Mouse (Mus musculus): ENCODE results near the gene Capg. TPM values are rescaled to one million over a fixed set of nuclear protein-coding genes. Genes with fewer than 3 reads are reported as not detected.

Gene Capg
- total and polyA plus RNA-seq, 3 experiments: 241 to 283 TPM; not detected in 1

DNA sequence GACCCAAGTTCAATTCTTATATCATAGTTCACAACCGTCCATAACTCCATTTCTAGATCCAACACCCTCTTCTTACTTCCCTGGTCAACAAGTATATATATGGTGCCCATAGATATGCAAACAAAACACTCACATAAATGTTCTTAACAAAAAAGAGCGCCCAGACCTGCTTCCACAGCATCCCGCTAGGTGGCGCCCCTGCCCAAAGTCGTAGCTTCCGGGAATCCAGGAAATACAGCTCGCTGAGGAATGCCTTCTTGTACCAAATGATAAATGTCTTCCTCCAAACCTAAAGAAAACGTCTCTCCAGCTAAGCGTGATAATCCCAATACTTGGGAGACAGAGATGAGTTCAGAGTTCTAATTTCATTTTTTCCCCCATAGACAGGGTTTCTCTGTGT lies 9.0 kb upstream of the Capg start (continued):
- TF ChIP-seq ZC3H11A (IDR thresholded peaks at IDR 0.05; ENCODE audit: low read depth, low read length) (peak; percentile 95), USF2 (IDR thresholded peaks at IDR 0.05; ENCODE audit: borderline replicate concordance in 1 of 2, insufficient read depth in 1 of 2, low read depth in 1 of 2, low read length in 2 of 2) (no peak), ZKSCAN1 (IDR thresholded peaks at IDR 0.05; ENCODE audit: low read depth, low read length) (no peak; the same call in 1 of the 2 replicates), HCFC1 (IDR thresholded peaks at IDR 0.05; ENCODE audit: low read depth, low read length) (peak; percentile 81), USF1 (IDR thresholded peaks at IDR 0.05; ENCODE audit: low read depth, low read length) (no peak), ZNF384 (IDR thresholded peaks at IDR 0.05; ENCODE audit: low read depth, low read length) (peak; percentile 56), SIN3A (IDR thresholded peaks at IDR 0.05; ENCODE audit: low read length) (peak; percentile 87), NELFE (IDR thresholded peaks at IDR 0.05; ENCODE audit: low read depth, low read length) (peak; percentile 42; the same call in 1 of the 2 replicates)

DNA sequence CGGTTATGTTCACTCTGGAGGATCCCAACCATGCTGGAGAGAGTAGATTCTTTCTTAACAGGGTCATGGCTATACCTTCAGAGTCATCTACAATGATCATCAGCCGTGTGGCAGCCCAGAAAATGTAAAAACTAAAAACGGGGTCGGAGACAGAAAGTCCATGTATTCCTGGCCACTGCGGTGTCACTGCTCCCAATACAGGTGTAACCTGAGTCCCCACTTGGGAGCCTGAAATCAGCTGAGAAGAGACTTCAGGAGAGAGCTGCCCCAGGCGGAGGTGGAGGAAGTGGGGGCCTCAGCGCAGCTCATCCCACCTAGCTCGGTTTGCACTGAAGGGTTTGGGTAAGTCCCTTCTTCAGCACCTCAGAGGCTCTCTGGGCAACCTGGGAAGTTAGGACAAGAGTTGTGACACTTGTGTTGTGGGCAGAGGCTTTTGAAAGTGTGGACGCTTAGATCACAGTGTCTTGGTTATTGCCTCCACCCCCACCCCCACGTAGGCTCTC lies 6.1 kb upstream of the Capg start:
- no peak overlapping the region for H3K27ac ChIP-seq (ENCODE audit: control insufficient read depth, low read depth, low read length)
- no peaks in the 10 kb centered on the region; the same call in 1 of the 2 replicates for H3K79me2 ChIP-seq (ENCODE audit: control insufficient read depth, insufficient read depth, low read length, poor library complexity)
- peak; percentile 43 for DNase-seq (ENCODE audit: low read depth, low spot score)

DNA sequence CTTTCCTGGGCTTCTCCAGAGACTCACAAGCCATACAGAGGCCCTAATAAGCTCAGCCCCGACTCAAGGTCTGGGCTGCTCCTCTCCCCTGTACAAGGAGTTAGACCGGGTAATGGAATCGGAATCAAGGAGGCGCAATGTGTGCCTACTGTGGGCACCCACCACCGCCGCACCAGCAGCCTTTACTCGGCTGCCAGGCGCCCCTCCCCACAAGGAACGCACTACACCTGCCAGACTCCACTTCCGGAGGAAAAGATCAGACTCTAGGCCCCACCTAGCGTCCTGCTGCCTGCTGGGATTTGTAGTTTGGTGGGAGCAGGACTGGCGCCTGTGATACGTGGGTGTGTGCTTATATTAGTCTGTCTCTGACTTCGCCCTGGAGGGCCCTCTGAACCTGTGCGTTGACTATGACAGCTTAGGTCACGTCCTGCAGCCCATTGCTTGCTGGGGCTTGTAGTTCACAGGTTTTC lies 5.6 kb upstream of the Capg start:
- Histone ChIP-seq H3K27me3 (ENCODE audit: control insufficient read depth in 1 of 2, insufficient read depth in 2 of 2, low read length in 2 of 2) (no peaks in the 10 kb centered on the region), H3K9me3 (replicated peaks; ENCODE audit: insufficient read depth, low read length) (no peaks in the 10 kb centered on the region), H3K4me1 (ENCODE audit: control insufficient read depth in 1 of 2, insufficient read depth in 2 of 2, low read length in 2 of 2) (peaks cover 0 to 21% of the 10 kb centered on the region in 2 experiments; a peak in 2 of 4 replicates), H3K27ac (ENCODE audit: control insufficient read depth, low read depth, low read length) (peak overlapping the region; percentile 44; the same call in 1 of the 2 replicates), H3K79me2 (ENCODE audit: control insufficient read depth, insufficient read depth, low read length, poor library complexity) (no peaks in the 10 kb centered on the region; the same call in 1 of the 2 replicates), H3K36me3 (ENCODE audit: control insufficient read depth in 1 of 2, insufficient read depth in 2 of 2, low read length in 2 of 2) (peaks cover 0 to 13% of the 10 kb centered on the region in 2 experiments; a peak in 2 of 4 replicates), H3K4me3 (ENCODE audit: control insufficient read depth in 1 of 2, insufficient read depth in 1 of 2, low read depth in 2 of 2, low read length in 2 of 2) (peak overlapping the region; percentile 65 to 75), H3K9ac (ENCODE audit: control insufficient read depth, low read depth, low read length, poor library complexity, severe bottlenecking) (peak overlapping the region; percentile 79)
- peak; percentile 96 for DNase-seq (ENCODE audit: low read depth, low spot score)
- no peak for TF ChIP-seq ZKSCAN1 (IDR thresholded peaks at IDR 0.05; ENCODE audit: low read depth, low read length)
- peak; percentile 65 for TF ChIP-seq CHD2 (IDR thresholded peaks at IDR 0.05; ENCODE audit: low read length)
- TF ChIP-seq RCOR1 (IDR thresholded peaks at IDR 0.05; ENCODE audit: low read depth, low read length): 0 out of 2 replicates have a peak, but pooled peaks have one; percentile 7
- peak; percentile 84 to 88 for TF ChIP-seq POLR2A (IDR thresholded peaks at IDR 0.05; ENCODE audit: control insufficient read depth in 1 of 2, insufficient read depth in 1 of 2, low read depth in 1 of 2, low read length in 2 of 2, poor library complexity in 1 of 2)
- TF ChIP-seq UBTF (IDR thresholded peaks at IDR 0.05; ENCODE audit: borderline replicate concordance, insufficient read depth, low read depth, low read length): no peak
- TF ChIP-seq BHLHE40 (IDR thresholded peaks at IDR 0.05; ENCODE audit: borderline replicate concordance, low read depth, low read length): no peak
- TF ChIP-seq HCFC1 (IDR thresholded peaks at IDR 0.05; ENCODE audit: low read depth, low read length): peak; percentile 99
- TF ChIP-seq MYC (IDR thresholded peaks at IDR 0.05; ENCODE audit: low read depth, low read length): 0 out of 2 replicates have a peak, but pooled peaks have one; percentile 55
- peak in 1 of 2 experiments; percentile 21; a peak in 1 of 4 replicates for TF ChIP-seq EP300 (IDR thresholded peaks at IDR 0.05; ENCODE audit: low read depth in 1 of 2, low read length in 2 of 2)
- TF ChIP-seq NRF1 (IDR thresholded peaks at IDR 0.05; ENCODE audit: insufficient read depth, low read depth, low read length, poor library complexity, severe bottlenecking): peak; percentile 48; the same call in 1 of the 2 replicates
- no peak for TF ChIP-seq ZMIZ1 (IDR thresholded peaks at IDR 0.05; ENCODE audit: low read depth, low read length)
- no peak for TF ChIP-seq ZC3H11A (IDR thresholded peaks at IDR 0.05; ENCODE audit: low read depth, low read length)
- no peak for TF ChIP-seq SMC3 (IDR thresholded peaks at IDR 0.05; ENCODE audit: low read depth, low read length)
- no peak for TF ChIP-seq TAL1 (IDR thresholded peaks at IDR 0.05; ENCODE audit: low read length)
- no peak for TF ChIP-seq MEF2A (IDR thresholded peaks at IDR 0.05; ENCODE audit: extremely low read depth, insufficient replicate concordance, low read depth, low read length, poor library complexity, severe bottlenecking)

More for the DNA sequence above, 6.1 kb upstream of the Capg start:
- peaks cover 0 to 17% of the 10 kb centered on the region in 2 experiments; a peak in 2 of 4 replicates for H3K4me1 ChIP-seq (ENCODE audit: control insufficient read depth in 1 of 2, insufficient read depth in 2 of 2, low read length in 2 of 2)
- H3K27me3 ChIP-seq (ENCODE audit: control insufficient read depth in 1 of 2, insufficient read depth in 2 of 2, low read length in 2 of 2): no peaks in the 10 kb centered on the region
- H3K4me3 ChIP-seq (ENCODE audit: control insufficient read depth in 1 of 2, insufficient read depth in 1 of 2, low read depth in 2 of 2, low read length in 2 of 2): peak overlapping the region; percentile 65 to 75
- no peaks in the 10 kb centered on the region for H3K9me3 ChIP-seq (replicated peaks; ENCODE audit: insufficient read depth, low read length)
- H3K36me3 ChIP-seq (ENCODE audit: control insufficient read depth in 1 of 2, insufficient read depth in 2 of 2, low read length in 2 of 2): peaks cover 0 to 13% of the 10 kb centered on the region in 2 experiments; a peak in 2 of 4 replicates
- TF ChIP-seq MYC (IDR thresholded peaks at IDR 0.05; ENCODE audit: low read depth, low read length): no peak
- TF ChIP-seq CTCF (IDR thresholded peaks at IDR 0.05 in 2 of 3, conservative IDR thresholded peaks at IDR 0.05 in 1 of 3; ENCODE audit: control insufficient read depth in 1 of 3, insufficient read depth in 1 of 3, low read depth in 2 of 3, low read length in 3 of 3, poor library complexity in 1 of 3, severe bottlenecking in 1 of 3): no peak
- no peak for TF ChIP-seq ELF1 (IDR thresholded peaks at IDR 0.05; ENCODE audit: low read depth, low read length)
- TF ChIP-seq MEF2A (IDR thresholded peaks at IDR 0.05; ENCODE audit: extremely low read depth, insufficient replicate concordance, low read depth, low read length, poor library complexity, severe bottlenecking): no peak
- no peak for TF ChIP-seq JUND (IDR thresholded peaks at IDR 0.05; ENCODE audit: low read depth, low read length)
- no peak for TF ChIP-seq BHLHE40 (IDR thresholded peaks at IDR 0.05; ENCODE audit: borderline replicate concordance, low read depth, low read length)
- no peak for TF ChIP-seq CHD1 (IDR thresholded peaks at IDR 0.05; ENCODE audit: low read depth, low read length)
- no peak for TF ChIP-seq MXI1 (IDR thresholded peaks at IDR 0.05; ENCODE audit: low read depth, low read length)
- no peak for TF ChIP-seq NELFE (IDR thresholded peaks at IDR 0.05; ENCODE audit: low read depth, low read length)
- no peak for TF ChIP-seq GATA1 (IDR thresholded peaks at IDR 0.05; ENCODE audit: low read depth, low read length)
- no peak for TF ChIP-seq TAL1 (IDR thresholded peaks at IDR 0.05; ENCODE audit: low read length)
- TF ChIP-seq HCFC1 (IDR thresholded peaks at IDR 0.05; ENCODE audit: low read depth, low read length): no peak
- TF ChIP-seq RAD21 (IDR thresholded peaks at IDR 0.05; ENCODE audit: low read depth, low read length): no peak
- TF ChIP-seq NRF1 (IDR thresholded peaks at IDR 0.05; ENCODE audit: insufficient read depth, low read depth, low read length, poor library complexity, severe bottlenecking): no peak
- no peak for TF ChIP-seq KAT2A (conservative IDR thresholded peaks at IDR 0.05; ENCODE audit: low read depth, low read length)
- TF ChIP-seq MAX (IDR thresholded peaks at IDR 0.05; ENCODE audit: low read length): no peak
- H3K9ac ChIP-seq (ENCODE audit: control insufficient read depth, low read depth, low read length, poor library complexity, severe bottlenecking): peak overlapping the region; percentile 74
